Mouse (Mus musculus): ENCODE measurements around the gene Carmil1. TPM values are rescaled to one million over a fixed set of nuclear protein-coding genes. Genes with fewer than 3 reads are reported as not detected.

The Carmil1 gene
- polyA plus RNA-seq, 1 experiment from 2014 or later = 34.3 TPM

DNA sequence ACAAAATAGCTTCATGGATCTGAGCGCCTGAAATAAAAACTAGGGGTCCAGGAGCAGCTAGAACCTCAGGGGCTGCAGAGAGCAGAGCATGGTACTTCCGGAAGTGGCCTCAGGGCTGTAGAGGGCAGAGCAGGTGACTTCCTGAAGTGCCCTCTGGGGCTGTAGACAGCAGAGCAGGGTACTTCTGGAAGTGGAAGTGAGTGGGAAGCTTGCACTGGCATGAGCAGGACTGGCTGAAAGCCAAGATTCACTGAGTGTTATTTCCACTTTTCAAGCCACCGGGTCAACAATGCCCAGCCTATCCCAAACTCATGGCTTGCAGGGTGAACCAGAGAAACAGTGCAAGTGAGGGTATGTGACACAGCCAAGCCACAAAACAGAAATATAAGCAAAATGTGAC lies 243.1 kb downstream of the Carmil1 start:
- no peak for ATAC-seq (ENCODE audit: low FRiP score)
- no peaks in the 10 kb centered on the region for H3K27me3 ChIP-seq
- H3K27ac ChIP-seq = no peak overlapping the region
- no peak overlapping the region for H3K4me3 ChIP-seq
- H3K4me1 ChIP-seq = no peaks in the 10 kb centered on the region
- 88% methylated on average over 3 of the region's 3 CpGs for WGBS
- no peaks in the 10 kb centered on the region for H3K36me3 ChIP-seq
- H3K9me3 ChIP-seq (replicated peaks) = no peaks in the 10 kb centered on the region
- no peak overlapping the region for H3K9ac ChIP-seq
- no peak overlapping the region for H3K4me2 ChIP-seq (replicated peaks)

DNA sequence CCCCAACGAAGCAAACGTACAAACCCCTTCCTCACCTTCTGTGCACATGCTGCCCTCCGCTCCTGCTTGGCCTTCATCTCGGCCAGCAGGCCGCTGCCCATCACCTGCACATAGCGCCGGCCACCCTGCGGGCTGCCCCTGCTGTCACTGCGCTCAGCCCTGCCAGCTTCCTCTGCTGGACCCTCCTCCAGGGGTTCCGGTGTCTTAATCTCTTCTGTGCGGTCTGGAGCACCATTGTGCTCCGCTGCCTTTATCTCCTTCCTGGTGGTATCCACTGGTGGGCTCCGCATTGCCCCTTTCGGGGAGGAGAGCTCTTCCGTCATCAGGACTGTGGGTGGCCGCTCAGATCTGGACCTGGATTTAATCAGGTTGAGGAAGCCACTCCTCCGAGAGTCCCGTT lies 244.4 kb downstream of the Carmil1 start:
- H3K27ac ChIP-seq = no peak overlapping the region
- H3K9me3 ChIP-seq (replicated peaks) = no peaks in the 10 kb centered on the region
- H3K4me1 ChIP-seq = no peaks in the 10 kb centered on the region
- ATAC-seq (ENCODE audit: low FRiP score) = no peak
- no peaks in the 10 kb centered on the region for H3K36me3 ChIP-seq
- H3K4me3 ChIP-seq = no peak overlapping the region
- no peak overlapping the region for H3K4me2 ChIP-seq (replicated peaks)
- 79% methylated on average over 18 of the region's 18 CpGs for WGBS
- no peaks in the 10 kb centered on the region for H3K27me3 ChIP-seq
- H3K9ac ChIP-seq = no peak overlapping the region

DNA sequence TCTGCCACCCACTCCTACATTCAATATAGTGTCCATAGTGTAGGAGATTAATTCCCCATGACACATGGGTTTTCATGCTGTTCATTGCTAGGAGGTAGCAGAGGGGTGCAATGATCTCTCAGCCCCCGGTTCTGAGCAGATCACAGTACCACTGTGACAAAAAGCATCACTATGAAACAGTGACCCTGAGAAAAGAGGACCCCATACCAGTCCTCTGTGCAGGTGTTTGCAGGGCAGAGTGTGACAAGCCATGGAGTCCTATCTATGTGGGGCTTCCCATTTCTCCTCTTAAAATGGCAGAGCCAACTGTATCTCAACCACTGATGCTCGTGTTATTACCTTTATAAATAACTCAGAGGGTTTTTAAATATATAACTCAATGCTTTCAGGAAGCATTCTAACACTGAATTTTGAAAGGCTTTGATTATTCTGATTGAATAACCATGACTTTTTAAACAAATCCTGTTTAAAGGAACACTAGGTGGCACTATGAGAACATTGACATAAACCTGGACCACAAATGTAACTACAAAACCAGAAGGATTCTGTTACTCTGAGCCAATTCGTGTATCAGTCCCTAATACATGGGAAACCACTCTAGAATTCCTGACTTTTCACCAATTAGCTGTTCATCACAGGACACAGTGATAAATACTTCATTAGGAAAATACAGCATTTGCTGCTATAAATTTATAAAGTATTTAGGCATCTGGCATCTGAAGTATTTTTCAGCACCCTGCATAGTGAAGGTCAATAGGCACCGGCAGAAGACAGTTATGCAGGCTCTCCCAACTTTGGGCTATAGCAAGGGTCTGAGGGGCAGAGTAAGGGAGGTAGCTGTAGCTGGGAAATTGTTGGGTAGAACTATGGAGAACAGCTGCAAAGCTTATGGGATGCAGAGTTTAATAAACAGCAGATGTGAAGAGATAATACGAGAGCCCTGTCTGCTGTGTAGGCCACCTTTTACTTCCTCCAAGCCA lies 253.1 kb downstream of the Carmil1 start:
- no peak for ATAC-seq (ENCODE audit: low FRiP score)
- no peaks in the 10 kb centered on the region for H3K9me3 ChIP-seq (replicated peaks)

GRCm38 (mm10) chr13:24018515-24018914 lies 262.1 kb downstream of the Carmil1 start:
- Histone ChIP-seq H3K27ac (no peak overlapping the region), H3K4me2 (replicated peaks) (no peak overlapping the region), H3K9ac (no peak overlapping the region), H3K27me3 (no peaks in the 10 kb centered on the region), H3K4me1 (no peaks in the 10 kb centered on the region), H3K9me3 (replicated peaks) (no peaks in the 10 kb centered on the region), H3K36me3 (no peaks in the 10 kb centered on the region), H3K4me3 (no peak overlapping the region)
- 89% methylated on average over 4 of the region's 4 CpGs for WGBS
- no peak for ATAC-seq (ENCODE audit: low FRiP score)

More for the DNA sequence above, 253.1 kb downstream of the Carmil1 start:
- Histone ChIP-seq H3K27me3 (no peaks in the 10 kb centered on the region), H3K36me3 (no peaks in the 10 kb centered on the region), H3K9ac (no peak overlapping the region), H3K4me2 (replicated peaks) (no peak overlapping the region), H3K27ac (no peak overlapping the region), H3K4me1 (no peaks in the 10 kb centered on the region), H3K4me3 (no peak overlapping the region)
- WGBS = 73% methylated on average over 5 of the region's 5 CpGs

DNA sequence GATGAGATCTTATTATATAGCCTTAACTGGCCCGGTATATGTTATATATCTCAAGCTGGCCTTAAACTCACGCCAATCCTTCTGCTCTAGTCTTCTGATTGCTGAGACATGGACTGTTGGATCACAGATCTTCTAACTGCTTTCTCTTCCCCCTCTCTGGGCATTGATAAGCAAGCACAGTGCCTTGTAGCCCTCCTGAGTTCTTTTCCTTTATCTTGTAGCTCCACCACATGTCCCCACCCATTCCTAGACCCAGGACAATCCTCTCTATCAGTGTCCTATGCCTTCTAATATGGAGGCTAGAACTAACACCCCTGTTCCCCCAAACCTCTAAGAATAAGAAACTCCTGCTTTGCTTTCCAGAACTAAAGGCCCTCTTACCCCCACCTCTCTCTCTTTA lies 275.1 kb downstream of the Carmil1 start:
- Histone ChIP-seq H3K9ac (no peak overlapping the region), H3K9me3 (replicated peaks) (no peaks in the 10 kb centered on the region), H3K4me1 (no peaks in the 10 kb centered on the region), H3K27ac (no peak overlapping the region), H3K36me3 (no peaks in the 10 kb centered on the region), H3K27me3 (no peaks in the 10 kb centered on the region), H3K4me2 (replicated peaks) (no peak overlapping the region), H3K4me3 (no peak overlapping the region)
- ATAC-seq (ENCODE audit: low FRiP score) = no peak
- WGBS = 84% methylated on average over 2 of the region's 2 CpGs

DNA sequence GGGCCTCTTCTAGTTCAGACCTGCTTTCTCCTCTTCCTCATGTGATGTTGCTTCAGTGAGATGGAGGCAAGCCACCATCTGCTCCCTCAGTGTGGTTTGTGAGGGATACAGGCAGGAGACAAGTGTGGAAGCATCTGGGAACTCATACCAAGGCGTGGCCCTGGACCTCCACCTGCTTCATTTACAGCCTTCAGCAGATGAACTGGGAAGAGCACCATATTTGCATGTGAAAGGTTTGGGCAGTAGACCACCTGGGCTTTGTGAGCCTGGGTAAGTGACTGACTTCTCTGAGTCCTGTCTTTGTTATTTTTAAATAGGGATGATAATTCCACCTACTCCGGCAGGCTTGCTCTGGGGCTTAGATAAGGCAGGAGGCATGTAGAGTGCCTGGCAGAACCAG lies 278.8 kb downstream of the Carmil1 start:
- WGBS = 62% methylated on average over 2 of the region's 2 CpGs

DNA sequence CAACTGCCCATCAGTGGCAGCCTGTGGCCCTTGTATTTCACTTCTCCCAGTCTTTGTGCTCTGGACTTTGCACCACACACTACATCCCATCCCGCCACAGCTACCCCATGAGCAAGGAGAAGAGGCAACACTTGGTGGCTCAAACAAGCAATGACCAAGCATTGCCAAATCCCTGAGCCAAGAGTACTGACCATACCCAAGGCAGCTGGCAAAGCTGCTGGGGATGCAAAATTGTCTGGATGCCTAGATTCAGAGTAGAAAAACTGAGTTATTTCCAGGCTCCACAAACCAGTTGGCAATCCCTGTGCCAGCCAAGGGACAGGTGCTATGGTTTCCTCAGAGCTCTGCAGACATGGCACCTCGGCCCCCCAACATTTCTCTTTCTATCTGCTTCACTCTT lies 279.5 kb downstream of the Carmil1 start:
- Histone ChIP-seq H3K4me2 (replicated peaks) (no peak overlapping the region), H3K9ac (no peak overlapping the region), H3K4me1 (no peaks in the 10 kb centered on the region), H3K27ac (no peak overlapping the region), H3K36me3 (no peaks in the 10 kb centered on the region), H3K27me3 (no peaks in the 10 kb centered on the region), H3K9me3 (replicated peaks) (no peaks in the 10 kb centered on the region), H3K4me3 (no peak overlapping the region)
- ATAC-seq (ENCODE audit: low FRiP score) = no peak
- 87% methylated on average over 2 of the region's 2 CpGs for WGBS

More for the DNA sequence above, 278.8 kb downstream of the Carmil1 start:
- Histone ChIP-seq H3K9ac (no peak overlapping the region), H3K27me3 (no peaks in the 10 kb centered on the region), H3K36me3 (no peaks in the 10 kb centered on the region), H3K4me2 (replicated peaks) (no peak overlapping the region), H3K27ac (no peak overlapping the region), H3K4me3 (no peak overlapping the region), H3K4me1 (no peaks in the 10 kb centered on the region), H3K9me3 (replicated peaks) (no peaks in the 10 kb centered on the region)
- ATAC-seq (ENCODE audit: low FRiP score) = no peak

- Histone ChIP-seq H3K4me2 (replicated peaks) (no peak overlapping the region), H3K27ac (no peak overlapping the region), H3K4me3 (no peak overlapping the region), H3K4me1 (no peaks in the 10 kb centered on the region), H3K9me3 (replicated peaks) (no peaks in the 10 kb centered on the region), H3K9ac (no peak overlapping the region), H3K27me3 (no peaks in the 10 kb centered on the region), H3K36me3 (no peaks in the 10 kb centered on the region)
- 71% methylated on average over 2 of the region's 2 CpGs for WGBS
- ATAC-seq (ENCODE audit: low FRiP score) = no peak
These were observed 281.8 kb downstream of the Carmil1 start for GRCm38 (mm10) chr13:23998826-23999225.

DNA sequence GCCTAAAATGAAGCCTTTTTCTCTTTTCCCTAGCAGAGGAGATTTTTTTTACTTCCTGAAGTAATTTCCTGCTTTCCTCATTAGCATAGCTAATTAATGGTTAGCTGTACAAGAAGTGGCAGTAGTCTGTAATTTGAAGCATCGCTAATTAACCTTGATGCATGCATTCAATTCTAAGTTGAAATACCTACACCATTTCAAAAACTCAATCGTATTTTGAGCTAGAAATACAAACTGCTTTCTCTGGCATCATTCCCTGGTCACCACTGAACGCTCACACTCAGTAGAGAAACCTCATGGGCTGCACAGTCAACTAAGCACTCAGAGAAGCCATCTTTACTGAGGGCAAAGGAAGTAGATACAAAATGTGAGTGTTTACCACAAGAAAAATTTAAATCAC lies 285.8 kb downstream of the Carmil1 start:
- Histone ChIP-seq H3K4me2 (replicated peaks) (no peak overlapping the region), H3K4me3 (no peak overlapping the region), H3K9me3 (replicated peaks) (no peaks in the 10 kb centered on the region), H3K27ac (no peak overlapping the region), H3K27me3 (peaks cover 19% of the 10 kb centered on the region), H3K9ac (no peak overlapping the region), H3K4me1 (peaks cover 7% of the 10 kb centered on the region; the same call in 1 of the 2 replicates), H3K36me3 (no peaks in the 10 kb centered on the region)
- no peak for ATAC-seq (ENCODE audit: low FRiP score)
- 74% methylated on average over 3 of the region's 3 CpGs for WGBS

- ATAC-seq (ENCODE audit: low FRiP score) = no peak
- Histone ChIP-seq H3K27ac (no peak overlapping the region), H3K4me3 (no peak overlapping the region), H3K4me1 (peaks cover 7% of the 10 kb centered on the region; the same call in 1 of the 2 replicates), H3K4me2 (replicated peaks) (no peak overlapping the region), H3K27me3 (peaks cover 19% of the 10 kb centered on the region), H3K9ac (no peak overlapping the region), H3K36me3 (no peaks in the 10 kb centered on the region), H3K9me3 (replicated peaks) (no peaks in the 10 kb centered on the region)
- WGBS = 12% methylated on average over 9 of the region's 9 CpGs
These were observed 286.6 kb downstream of the Carmil1 start for GRCm38 (mm10) chr13:23994024-23994423.

DNA sequence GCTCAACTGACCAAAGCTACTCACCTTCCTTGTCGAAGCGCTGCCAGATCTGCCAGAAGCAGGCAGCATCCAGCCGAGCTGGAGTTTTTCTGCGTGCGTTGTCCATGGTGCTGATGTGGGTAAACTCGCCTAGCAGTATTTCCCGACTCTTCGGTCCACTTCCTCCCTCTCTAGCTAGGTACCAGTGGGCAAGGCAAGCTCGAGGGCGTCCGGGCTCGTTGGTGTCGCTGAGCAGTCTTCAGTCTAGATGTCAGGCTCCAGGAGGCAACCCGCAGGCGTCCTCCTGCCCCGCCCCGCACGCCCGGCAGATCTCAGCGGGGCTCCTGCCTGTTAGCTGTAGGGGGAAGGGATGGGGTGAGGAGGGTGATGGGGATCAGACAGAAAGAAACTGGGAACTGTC lies 289.7 kb downstream of the Carmil1 start, which contains the start of gene Scgn:
TSS of gene Scgn (minus strand) at position 287 of the 400 bp plus-strand sequence.
- Histone ChIP-seq H3K9me3 (replicated peaks) (no peaks in the 10 kb centered on the region), H3K4me3 (peak within 1 kb of the TSS; percentile 6; the same call in 1 of the 2 replicates), H3K27ac (no peak within 1 kb of the TSS), H3K27me3 (peaks cover 22% of the 10 kb centered on the region), H3K4me1 (peaks cover 7% of the 10 kb centered on the region; the same call in 1 of the 2 replicates), H3K9ac (no peak within 1 kb of the TSS), H3K36me3 (no peaks in the 10 kb centered on the region), H3K4me2 (replicated peaks) (peak within 1 kb of the TSS; percentile 53)
- ATAC-seq (ENCODE audit: low FRiP score) = no peak
- WGBS = under 1% methylated on average over 20 of the region's 20 CpGs

- WGBS = 35% methylated on average over 5 of the region's 5 CpGs
- Histone ChIP-seq H3K4me2 (replicated peaks) (peak overlapping the region; percentile 53), H3K27ac (no peak overlapping the region), H3K9me3 (replicated peaks) (no peaks in the 10 kb centered on the region), H3K27me3 (peaks cover 22% of the 10 kb centered on the region), H3K36me3 (no peaks in the 10 kb centered on the region), H3K9ac (no peak overlapping the region), H3K4me3 (0 out of 2 replicates have a peak overlapping the region, but pooled peaks have one; percentile 6), H3K4me1 (peaks cover 7% of the 10 kb centered on the region; the same call in 1 of the 2 replicates)
- no peak for ATAC-seq (ENCODE audit: low FRiP score)
These were observed 290.1 kb downstream of the Carmil1 start for GRCm38 (mm10) chr13:23990451-23990850.

Data from hindbrain, embryonic 12.5 days (tissue).